ENCODE assay signal across 8 mouse cellular contexts in the genomic region with DNA sequence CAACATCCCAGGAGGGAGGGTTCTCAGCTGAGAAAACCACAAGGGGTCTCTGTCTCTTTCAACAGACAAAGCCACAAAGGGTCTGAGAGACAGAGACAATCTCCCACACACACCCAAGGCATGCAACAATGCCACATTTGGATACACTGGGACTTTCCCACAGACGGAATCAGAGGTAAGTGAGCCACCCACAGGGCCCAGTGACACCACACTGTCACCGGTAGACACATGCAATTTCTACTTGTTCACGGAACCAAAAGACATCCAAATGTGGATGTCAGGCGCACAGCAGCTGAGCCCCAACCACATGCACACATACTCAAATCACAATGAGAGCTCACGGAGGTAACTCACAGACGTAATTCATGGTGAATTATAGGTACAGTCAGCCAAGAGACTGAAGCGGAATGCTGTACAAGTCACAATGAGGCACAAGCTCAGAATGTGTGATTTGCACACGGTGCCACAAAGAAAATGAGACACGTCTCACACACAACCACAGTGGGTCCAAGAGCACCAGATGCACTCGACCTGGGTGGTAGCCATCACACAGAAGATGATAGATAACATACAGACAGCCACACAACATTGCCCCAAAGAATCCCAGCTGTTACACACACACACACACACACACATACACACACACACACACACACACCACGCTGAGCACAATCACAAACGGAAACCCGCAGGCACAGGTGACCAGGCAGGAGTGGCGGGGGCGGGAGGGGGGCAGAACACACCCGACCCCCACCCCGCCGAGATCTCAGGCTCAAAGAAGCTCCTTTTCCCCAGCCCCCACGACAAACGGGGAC. TPM values are rescaled to one million over a fixed set of nuclear protein-coding genes. Genes with fewer than 3 reads are reported as not detected.
DNase-seq lines count a peak whose midpoint lies in the region; ATAC-seq and TF ChIP-seq lines count a peak whose summit lies in the region.

No protein-coding gene starts in this region.

- no peaks in the 10 kb centered on the region for H3K9me3 ChIP-seq in hindbrain, postnatal 0 days (ENCODE audit: low read length)
- H3K9me3 ChIP-seq in midbrain, embryonic 16.5 days (replicated peaks; ENCODE audit: control insufficient read depth, low read length, poor library complexity, severe bottlenecking) = no peaks in the 10 kb centered on the region

- no peak for TF ChIP-seq POLR2A in kidney, adult 2 months (IDR thresholded peaks at IDR 0.05; ENCODE audit: low read depth, low read length)

- peak overlapping the region; percentile 83 for H3K4me2 ChIP-seq in hindbrain, postnatal 0 days (ENCODE audit: low read depth, low read length)
- peak overlapping the region; percentile 75 for H3K4me2 ChIP-seq in midbrain, embryonic 16.5 days (ENCODE audit: low read length)

- no peaks in the 10 kb centered on the region for H3K36me3 ChIP-seq in kidney, adult 2 months (ENCODE audit: control insufficient read depth, insufficient read depth, low read length)
- H3K36me3 ChIP-seq in hindbrain, postnatal 0 days (ENCODE audit: insufficient read depth, low read length) = 0 out of 2 replicates have a peak, but pooled peaks cover 3% of the 10 kb centered on the region
- H3K36me3 ChIP-seq in midbrain, embryonic 16.5 days (ENCODE audit: control insufficient read depth, insufficient read depth, low read length) = no peaks in the 10 kb centered on the region

- no peak for DNase-seq in kidney, adult 2 months
- DNase-seq in kidney, adult 11 months = no peak
- DNase-seq in CD8-positive naive resting alpha-beta T cell, adult 2 months (ENCODE audit: low read depth in 2 of 2, low spot score in 2 of 2) = peak; percentile 52 to 54
- peak; percentile 66 for DNase-seq in embryo, embryonic 10.5 days (ENCODE audit: low spot score)
- DNase-seq in hindbrain, postnatal 0 days (ENCODE audit: low spot score) = peak; percentile 69
- DNase-seq in urinary bladder, postnatal 4 days (ENCODE audit: low spot score in 2 of 2) = no peak
- DNase-seq in adrenal gland, postnatal 25 days = no peak

- H3K4me1 ChIP-seq in kidney, adult 2 months (ENCODE audit: control insufficient read depth, insufficient read depth, low read length) = peaks cover 12% of the 10 kb centered on the region
- H3K4me1 ChIP-seq in hindbrain, postnatal 0 days (ENCODE audit: insufficient read depth, low read length) = peaks cover 4% of the 10 kb centered on the region
- peaks cover 34% of the 10 kb centered on the region for H3K4me1 ChIP-seq in midbrain, embryonic 16.5 days (ENCODE audit: control insufficient read depth, insufficient read depth, low read length)

- H3K27ac ChIP-seq in kidney, adult 2 months (ENCODE audit: insufficient read depth, low read depth, low read length) = no peak overlapping the region
- peak overlapping the region; percentile 99 for H3K27ac ChIP-seq in hindbrain, postnatal 0 days
- H3K27ac ChIP-seq in midbrain, embryonic 16.5 days (ENCODE audit: low read length) = peak overlapping the region; percentile 99

- H3K9ac ChIP-seq in hindbrain, postnatal 0 days (replicated peaks; ENCODE audit: low read length) = peak overlapping the region; percentile 100
- peak overlapping the region; percentile 100 for H3K9ac ChIP-seq in midbrain, embryonic 16.5 days (ENCODE audit: low read depth, low read length)

- 11% methylated on average over 20 of the region's 20 CpGs for WGBS in kidney, adult 2 months
- WGBS in hindbrain, postnatal 0 days = 1% methylated on average over 20 of the region's 20 CpGs
- under 1% methylated on average over 20 of the region's 20 CpGs for WGBS in midbrain, embryonic 16.5 days

- no peak for TF ChIP-seq CTCF in kidney, adult 2 months (conservative IDR thresholded peaks at IDR 0.05; ENCODE audit: insufficient read depth, insufficient read length, low read depth, low read length)
- no peak for TF ChIP-seq CTCF in hindbrain, postnatal 0 days (IDR thresholded peaks at IDR 0.05; ENCODE audit: low read depth)

- ATAC-seq in hindbrain, postnatal 0 days = peak; percentile 41
- peak; percentile 10; the same call in 1 of the 2 replicates for ATAC-seq in midbrain, embryonic 16.5 days

- no peaks in the 10 kb centered on the region for H3K27me3 ChIP-seq in kidney, adult 2 months (replicated peaks; ENCODE audit: control insufficient read depth, insufficient read depth, low read length)
- no peaks in the 10 kb centered on the region for H3K27me3 ChIP-seq in hindbrain, postnatal 0 days (ENCODE audit: insufficient read depth, low read length)
- H3K27me3 ChIP-seq in midbrain, embryonic 16.5 days (ENCODE audit: control insufficient read depth, insufficient read depth, low read depth, low read length) = no peaks in the 10 kb centered on the region

- H3K4me3 ChIP-seq in kidney, adult 2 months (ENCODE audit: insufficient read depth, low read depth, low read length) = peak overlapping the region; percentile 98
- H3K4me3 ChIP-seq in hindbrain, postnatal 0 days (ENCODE audit: low read length) = peak overlapping the region; percentile 92
- peak overlapping the region; percentile 74 for H3K4me3 ChIP-seq in midbrain, embryonic 16.5 days (ENCODE audit: low read depth, low read length)

RNA-seq across cellular contexts. Expression of a gene that starts 5.7 kb away (rescaled TPM):
- 53.8 and 57.1 TPM in 2 replicates for polyA plus RNA-seq in kidney, adult 2 months (2012; rRNA removed)
- 256 and 258 TPM in 2 replicates for total RNA-seq in hindbrain, postnatal 0 days (2014; rRNA removed)
- polyA plus RNA-seq in hindbrain, postnatal 0 days (2015; fragmentation: Nextera tagmentation; extraction: Ambion mirVana) = 137 and 143 TPM in 2 replicates
- polyA plus RNA-seq in midbrain, embryonic 16.5 days (2015; fragmentation: Nextera tagmentation; extraction: Ambion mirVana) = 239 and 246 TPM in 2 replicates
- total RNA-seq in adrenal gland, postnatal 25 days (2021) = 42.9 and 50.5 TPM in 2 replicates

RNA-seq across cellular contexts. Expression of a gene that starts 23.2 kb away (rescaled TPM):
- polyA plus RNA-seq in kidney, adult 2 months (2012; rRNA removed) = 25.1 and 27.9 TPM in 2 replicates
- total RNA-seq in hindbrain, postnatal 0 days (2014; rRNA removed) = 65.7 and 69.5 TPM in 2 replicates
- polyA plus RNA-seq in hindbrain, postnatal 0 days (2015; fragmentation: Nextera tagmentation; extraction: Ambion mirVana) = 44.3 and 46.0 TPM in 2 replicates
- 7.4 and 12.2 TPM in 2 replicates for polyA plus RNA-seq in midbrain, embryonic 16.5 days (2015; fragmentation: Nextera tagmentation; extraction: Ambion mirVana)
- total RNA-seq in adrenal gland, postnatal 25 days (2021) = 10.1 and 11.3 TPM in 2 replicates

RNA-seq across cellular contexts. Expression of a gene that starts 34.9 kb away (rescaled TPM):
- 626 and 739 TPM in 2 replicates for polyA plus RNA-seq in kidney, adult 2 months (2012; rRNA removed)
- not detected in 2 replicates for total RNA-seq in hindbrain, postnatal 0 days (2014; rRNA removed)
- polyA plus RNA-seq in hindbrain, postnatal 0 days (2015; fragmentation: Nextera tagmentation; extraction: Ambion mirVana) = 0.88 and 1.3 TPM in 2 replicates
- polyA plus RNA-seq in midbrain, embryonic 16.5 days (2015; fragmentation: Nextera tagmentation; extraction: Ambion mirVana) = 0.21 TPM in 1 of 2 replicates, not detected in the other
- 1.4 and 4.5 TPM in 2 replicates for total RNA-seq in adrenal gland, postnatal 25 days (2021)

Comparison
In these comparisons a context has a peak if more than half of its experiments do, and no peak if none do; other contexts are left out.
1. DNase-seq: peak in CD8-positive naive resting alpha-beta T cell, adult 2 months (2 of 2), embryo, embryonic 10.5 days (single experiment) and hindbrain, postnatal 0 days (single experiment); none in kidney, adult 2 months (single experiment), kidney, adult 11 months (single experiment), urinary bladder, postnatal 4 days (0 of 2) and adrenal gland, postnatal 25 days (single experiment).
2. RNA of a gene that starts 34.9 kb away (polyA plus RNA-seq): 626 to 739 TPM in kidney, adult 2 months; 0.88 to 1.3 TPM in hindbrain, postnatal 0 days and 0.21 TPM in midbrain, embryonic 16.5 days; every median in the first group is over 100 times any median in the second.
3. Peak in every context shown above with its lines, with median percentiles within 50 percentile points of each other: H3K4me3 ChIP-seq.